Mouse (Mus musculus) ES-Bruce4 (cell line): ENCODE measurements around the gene Nr2f6.

ENCODE experiments used
- CTCF ChIP-seq: IDR thresholded peaks from one replicate; pipeline ENCODE4 v1.8.1; 2011; ENCODE audit warnings: low read depth, low read length
- EP300 ChIP-seq: IDR thresholded peaks from 2 replicates; pipeline ENCODE4 v1.6.1; 2011; ENCODE audit warnings: low read depth, low read length; ENCODE audit not compliant: insufficient read depth
- POLR2A ChIP-seq: IDR thresholded peaks from one replicate; pipeline ENCODE4 v1.8.1; 2011; ENCODE audit warnings: low read length; ENCODE audit not compliant: insufficient read depth

DNA sequence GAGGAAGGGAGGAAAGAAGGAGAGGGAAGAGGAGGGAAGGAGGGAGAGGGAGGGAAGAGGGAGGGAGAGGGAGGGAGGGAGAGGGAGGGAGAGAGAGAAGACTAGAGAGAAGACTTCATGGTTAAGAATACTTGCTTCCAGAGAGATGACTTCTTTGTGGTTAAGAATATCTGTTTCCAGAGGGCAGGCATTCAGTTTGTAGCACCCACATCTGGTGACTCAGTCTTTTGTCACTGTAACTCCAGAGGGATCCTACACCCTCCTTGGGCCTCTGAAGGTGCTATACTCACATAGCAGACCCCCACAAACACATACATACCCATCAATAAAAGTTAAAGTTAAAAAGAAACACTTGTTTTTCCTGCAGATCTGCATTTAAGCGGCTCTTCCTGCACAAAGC, 30.2 kb downstream of the Nr2f6 start:
- TF ChIP-seq CTCF (no peak), POLR2A (no peak), EP300 (no peak)
